Mouse (Mus musculus) heart, embryonic 13.5 days (tissue): Measurements from ENCODE around the gene Wnt8b. TPM values are rescaled to one million over a fixed set of nuclear protein-coding genes. Genes with fewer than 3 reads are reported as not detected.

Experiments
- polyA plus RNA-seq: library from polyadenylated mRNA; unstranded; fragments of >200 nt; fragmentation: Nextera tagmentation; extraction: Ambion mirVana; gene quantifications from 2 replicates; pipeline ENCODE4 v1.2.1, GENCODE M21; 2015

Wnt8b gene
- polyA plus RNA-seq, 1 experiment from 2014 or later, result not detected

Other genes with a start within 250 kb of the Wnt8b start
- gene Scd2, start 199.8 kb upstream of the Wnt8b start, polyA plus RNA-seq, result 124 and 130 TPM in 2 replicates
- 0.49 and 0.69 TPM in 2 replicates for gene Scd4, start 160.4 kb upstream of the Wnt8b start, polyA plus RNA-seq
- gene Scd1, start 85.6 kb upstream of the Wnt8b start, polyA plus RNA-seq, result 0.97 and 1.1 TPM in 2 replicates
- gene Sec31b, start 52.4 kb downstream of the Wnt8b start, polyA plus RNA-seq, result 0.96 and 0.98 TPM in 2 replicates
- gene Gm20538, start 59.4 kb downstream of the Wnt8b start, polyA plus RNA-seq, result not detected in 2 replicates
- gene Ndufb8, start 62.0 kb downstream of the Wnt8b start, polyA plus RNA-seq, result 887 and 1,052 TPM in 2 replicates
- gene Hif1an, start 69.4 kb downstream of the Wnt8b start, polyA plus RNA-seq, result 23.5 and 23.9 TPM in 2 replicates